Mouse (Mus musculus): ENCODE measurements at regions not wholly inside any gene's neighbourhood (a gene's known extent, or its start where the extent isn't known, plus 50 kb on each side); places are given as distances from the start of the nearest gene placed in this dataset.

- DNase-seq (ENCODE audit: low spot score): no peak
Observed at GRCm38 (mm10) chr15:90021746-90022312, 180.2 kb upstream of the Syt10 start.

GRCm38 (mm10) chr15:90023164-90023563 is 181.5 kb upstream of the Syt10 start:
- DNase-seq (ENCODE audit: low spot score): no peak

- peak; percentile 66 for DNase-seq (ENCODE audit: low spot score)
Observed at GRCm38 (mm10) chr15:90034356-90034755, 189.8 kb upstream of the Alg10b start.

- no peak for DNase-seq (ENCODE audit: low spot score)
Observed at GRCm38 (mm10) chr15:90045683-90046082, 178.4 kb upstream of the Alg10b start.

DNA sequence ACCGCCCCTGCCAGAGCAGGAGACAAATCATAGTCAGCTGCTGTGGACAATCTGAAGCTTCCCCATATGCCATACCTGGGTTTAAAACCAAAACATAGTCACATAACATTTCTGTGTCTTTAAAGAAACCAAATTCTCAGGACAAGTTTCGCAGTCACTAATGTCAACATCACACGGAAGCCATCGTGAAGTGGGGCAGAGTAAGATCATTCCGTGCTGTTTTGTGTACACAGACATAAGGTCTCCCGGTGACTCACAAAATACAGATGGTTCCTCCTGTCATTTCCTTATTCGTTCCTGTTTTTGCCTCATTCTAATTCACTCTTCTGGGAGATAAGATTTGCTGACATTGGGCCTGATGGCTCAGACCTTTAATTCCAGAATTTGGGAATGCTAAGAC is 162.1 kb upstream of the Alg10b start:
- no peak for DNase-seq (ENCODE audit: low spot score)

- DNase-seq (ENCODE audit: low spot score): no peak
Observed at GRCm38 (mm10) chr15:90065768-90066167, 158.3 kb upstream of the Alg10b start.

DNA sequence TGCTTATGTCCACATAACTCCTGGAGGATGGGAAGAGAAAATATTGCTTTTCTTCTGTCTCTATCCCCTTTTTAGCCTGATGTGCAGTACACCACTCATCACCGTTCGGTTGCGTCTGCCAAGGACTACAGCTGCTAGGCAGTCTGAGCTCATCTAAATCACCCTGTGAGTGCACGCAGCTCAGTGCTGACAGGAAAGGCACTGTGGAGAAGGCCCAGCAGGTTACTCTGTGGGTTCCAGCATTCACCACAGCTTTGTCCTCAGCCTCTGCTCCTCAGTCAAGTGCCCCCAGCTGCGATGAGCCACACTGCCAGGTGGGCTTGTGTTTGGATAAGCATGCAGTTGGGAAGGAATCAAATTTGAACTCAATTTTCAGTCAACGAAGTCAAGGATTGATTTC is 152.0 kb upstream of the Alg10b start:
- no peak for DNase-seq (ENCODE audit: low spot score)

- DNase-seq (ENCODE audit: low spot score): no peak
Observed at GRCm38 (mm10) chr15:90082175-90082951, 141.7 kb upstream of the Alg10b start.

GRCm38 (mm10) chr15:90109445-90109988 is 114.6 kb upstream of the Alg10b start:
- no peak for DNase-seq (ENCODE audit: low spot score)

- DNase-seq (ENCODE audit: low spot score): no peak
Observed at GRCm38 (mm10) chr15:90113611-90114010, 110.5 kb upstream of the Alg10b start.

- no peak for DNase-seq (ENCODE audit: low spot score)
Observed at GRCm38 (mm10) chr15:90119747-90120146, 104.4 kb upstream of the Alg10b start.

GRCm38 (mm10) chr15:90123999-90124398 is 100.1 kb upstream of the Alg10b start:
- no peak for DNase-seq (ENCODE audit: low spot score)

- no peak for DNase-seq (ENCODE audit: low spot score)
Observed at GRCm38 (mm10) chr15:90125146-90125545, 99.0 kb upstream of the Alg10b start.

DNA sequence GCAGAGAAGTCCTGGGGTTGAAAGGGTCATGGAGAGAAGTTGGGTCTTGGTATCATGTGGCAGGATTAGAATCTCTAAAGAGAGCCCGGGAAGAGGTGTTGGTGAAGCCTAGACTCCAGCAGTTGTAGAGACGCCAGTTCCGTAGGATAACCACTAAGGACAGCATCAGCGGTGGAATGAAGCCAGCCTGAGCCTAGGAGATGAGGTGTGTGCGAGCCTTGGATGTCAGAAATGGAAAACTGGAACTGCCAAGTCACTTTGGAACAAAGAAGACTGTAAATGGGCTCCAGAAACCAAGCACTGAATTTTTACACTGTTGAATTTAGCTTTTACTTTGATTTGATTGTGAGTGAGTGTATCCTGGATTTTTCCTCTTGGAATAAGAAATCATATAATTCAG is 92.3 kb upstream of the Alg10b start:
- DNase-seq (ENCODE audit: low spot score): no peak

GRCm38 (mm10) chr15:90140966-90141365 is 83.1 kb upstream of the Alg10b start:
- DNase-seq (ENCODE audit: low spot score): no peak

DNA sequence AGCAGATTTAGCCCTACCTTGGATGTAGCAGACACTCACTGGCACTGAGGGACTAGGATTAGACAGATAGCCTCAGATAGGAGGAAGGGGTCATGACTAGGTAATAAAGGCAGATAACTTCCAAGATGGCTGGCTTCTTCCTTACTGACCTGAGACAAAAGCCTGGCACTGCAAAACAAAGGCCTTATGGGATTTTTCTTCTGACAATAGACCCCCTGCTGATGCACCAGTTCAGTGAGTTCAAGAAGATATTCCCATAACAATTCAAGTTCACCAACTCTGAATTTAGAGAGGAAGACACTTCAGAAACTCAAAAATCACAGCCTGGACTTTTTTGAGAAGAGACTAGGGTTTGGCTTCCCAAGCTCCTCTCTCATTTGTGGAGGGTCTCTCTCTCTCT is 75.4 kb upstream of the Alg10b start:
- peak; percentile 8 for DNase-seq (ENCODE audit: low spot score)

DNA sequence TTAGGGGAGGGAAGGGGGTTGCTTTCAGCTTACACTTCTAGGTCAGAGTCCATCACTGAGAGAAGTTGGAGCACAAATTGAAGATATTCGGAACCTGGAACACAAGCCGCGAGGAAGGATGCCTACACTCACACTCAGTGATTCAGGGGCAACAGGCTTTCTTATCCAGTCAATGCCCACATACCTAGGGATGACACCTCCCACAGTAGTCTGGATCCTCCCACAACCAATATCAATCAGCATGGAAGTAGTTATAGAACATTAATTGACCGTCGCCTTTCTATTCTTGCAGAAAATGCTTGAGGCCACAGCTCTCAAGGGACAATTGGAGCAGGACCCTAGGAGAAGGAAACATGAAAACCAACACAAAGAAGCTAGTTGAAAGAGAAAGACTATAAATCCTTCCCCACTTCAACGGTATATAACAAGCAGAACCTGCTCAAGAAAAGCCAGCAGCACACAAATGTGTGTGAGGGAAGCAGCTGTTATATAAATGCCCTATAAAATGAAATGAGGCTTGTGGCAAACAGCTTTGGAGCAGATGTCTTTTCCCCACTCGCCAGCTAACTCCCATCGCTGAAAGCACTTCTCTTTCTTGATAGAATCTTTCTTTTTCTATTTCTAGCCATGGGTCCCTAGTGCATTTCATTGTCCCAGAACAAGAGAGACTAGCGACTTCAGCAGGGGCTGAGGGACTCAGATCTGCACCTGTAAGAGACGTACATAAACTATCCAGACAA is 70.1 kb upstream of the Alg10b start:
- DNase-seq (ENCODE audit: low spot score): no peak

All from retina, embryonic 14.5 days (tissue).